Mouse (Mus musculus) thymus, postnatal 36 days (tissue): ENCODE measurements at regions not wholly inside any gene's neighbourhood (a gene's known extent, or its start where the extent isn't known, plus 50 kb on each side); places are given as distances from the start of the nearest gene placed in this dataset.

Source experiments
- DNase-seq, 2 experiments: peaks; one replicate each; pipeline ENCODE4 v3.0.0; 2022; ENCODE audit warnings: mixed read lengths in 2 of 2

DNA sequence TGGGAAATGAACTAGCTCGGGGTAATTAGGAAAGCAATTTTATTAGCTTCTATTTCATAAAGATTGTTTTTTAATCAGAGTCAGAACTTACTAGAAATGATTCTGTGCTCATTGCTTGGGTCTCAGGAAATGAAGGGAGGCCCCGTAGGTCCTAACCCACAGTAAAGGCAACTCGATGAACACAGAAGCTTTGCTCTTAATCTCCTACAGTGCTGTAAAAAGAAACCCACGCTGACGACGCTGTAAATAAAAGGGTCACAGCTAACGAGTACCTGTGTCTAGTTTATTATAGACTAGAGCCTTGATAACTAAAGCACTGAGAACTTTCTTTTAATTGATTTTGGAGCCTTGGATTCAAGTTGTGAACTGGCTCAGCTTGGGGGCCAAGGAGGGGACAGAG lies 618.7 kb downstream of the Bcl11a start:
- DNase-seq = no peak

DNA sequence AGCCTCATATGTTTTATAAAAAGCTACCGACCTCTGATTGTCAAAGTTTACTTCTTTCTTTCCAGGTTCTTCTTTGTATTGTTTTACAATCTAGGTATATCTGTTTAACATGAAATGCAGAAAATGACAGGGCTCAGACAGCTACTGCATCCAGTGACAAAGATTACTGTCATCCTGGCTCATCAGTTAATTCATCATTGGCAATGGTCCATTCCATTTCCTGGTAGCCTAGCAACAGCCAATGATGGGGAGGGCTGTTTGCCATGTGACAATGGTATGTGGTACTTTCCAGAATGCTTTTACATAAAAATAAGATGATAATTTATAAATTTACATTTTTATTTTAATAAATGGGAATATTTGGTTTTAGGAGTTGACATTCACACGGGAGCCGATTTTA lies 630.9 kb downstream of the Bcl11a start:
- DNase-seq = no peak

DNA sequence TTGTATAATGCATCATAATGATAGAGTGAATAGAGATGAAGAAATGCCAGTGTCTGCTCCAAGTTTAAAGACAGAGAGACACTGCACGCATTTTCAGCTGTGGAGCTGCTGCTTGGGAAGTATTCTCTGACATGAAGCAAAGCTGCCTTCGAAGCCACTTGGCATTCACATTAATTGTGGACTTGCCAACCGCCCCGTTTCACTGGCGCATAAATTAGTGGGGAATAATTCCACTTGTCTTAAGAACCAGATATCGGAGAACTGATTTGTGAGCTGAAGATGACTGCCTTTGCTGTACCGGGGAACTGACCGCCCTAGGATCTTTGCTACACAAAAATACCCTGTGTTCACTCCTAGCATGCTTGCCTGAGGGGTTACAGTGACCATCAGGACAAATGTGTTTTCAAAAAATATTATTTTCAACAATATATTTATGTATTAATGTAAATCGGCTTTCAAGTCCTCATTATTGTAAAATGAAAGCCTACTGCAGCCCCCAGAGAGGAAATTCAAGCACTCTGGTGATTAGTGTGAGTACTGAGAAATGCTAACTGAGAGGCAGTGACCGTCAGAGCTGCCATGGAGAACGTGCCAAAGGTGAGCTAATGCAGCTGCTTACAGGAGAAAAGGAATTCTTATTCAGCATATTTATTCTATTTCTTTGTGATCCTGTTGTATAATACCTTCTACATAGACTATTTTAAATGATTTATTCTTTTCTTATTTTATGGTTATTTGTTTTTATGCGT lies 638.9 kb downstream of the Bcl11a start:
- no peak for DNase-seq

DNA sequence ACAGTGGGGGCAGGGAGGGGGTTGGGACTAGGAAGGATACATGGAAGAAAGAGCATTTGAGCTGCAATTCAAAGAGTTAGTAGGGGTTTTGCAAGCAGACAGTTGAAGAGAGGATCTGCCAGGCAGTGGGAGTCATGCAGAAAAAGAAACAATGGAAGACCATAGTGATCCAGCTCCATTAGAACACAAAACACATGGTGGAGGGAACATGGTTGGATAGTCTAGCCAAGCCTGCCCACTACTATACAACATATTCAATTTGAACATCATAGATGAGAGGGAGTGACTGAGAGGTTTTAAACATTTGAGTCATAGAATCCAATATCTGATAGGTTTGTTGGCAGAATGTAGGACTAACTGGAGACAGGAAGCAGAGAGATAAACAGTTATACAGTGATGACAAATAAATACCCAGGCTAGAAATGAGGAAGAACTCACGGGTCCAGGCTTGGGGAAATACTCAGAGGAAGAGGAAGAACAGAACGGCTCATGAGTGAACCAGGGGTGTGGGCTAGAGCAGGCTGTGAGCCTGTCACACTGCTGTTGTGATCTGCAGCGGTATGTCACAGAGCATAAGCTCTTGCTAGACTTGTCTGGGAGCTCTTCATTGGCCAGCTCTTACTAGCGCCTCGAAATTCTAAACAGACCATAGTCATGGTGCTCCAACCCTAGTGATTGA lies 646.5 kb downstream of the Bcl11a start:
- no peak for DNase-seq

DNA sequence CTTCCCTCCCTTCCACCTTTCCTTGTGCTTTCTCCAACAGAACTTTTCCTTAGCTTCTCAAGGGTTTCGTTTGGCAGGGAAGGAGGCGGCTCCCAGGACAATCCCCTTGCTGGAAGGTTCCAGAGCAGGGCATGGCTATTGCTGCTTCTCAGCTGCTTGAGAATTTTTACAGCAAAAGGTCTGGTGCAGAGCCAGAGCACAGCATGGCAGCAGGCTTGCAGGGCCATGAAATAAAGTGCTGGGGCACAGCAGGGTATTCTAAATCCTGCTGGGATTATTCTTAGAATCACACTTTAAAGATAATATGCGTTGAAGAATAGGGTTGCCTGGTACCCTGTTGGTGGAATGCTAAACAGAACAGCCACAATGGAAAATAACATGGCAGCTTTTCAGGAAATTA lies 648.5 kb downstream of the Bcl11a start:
- no peak for DNase-seq

DNA sequence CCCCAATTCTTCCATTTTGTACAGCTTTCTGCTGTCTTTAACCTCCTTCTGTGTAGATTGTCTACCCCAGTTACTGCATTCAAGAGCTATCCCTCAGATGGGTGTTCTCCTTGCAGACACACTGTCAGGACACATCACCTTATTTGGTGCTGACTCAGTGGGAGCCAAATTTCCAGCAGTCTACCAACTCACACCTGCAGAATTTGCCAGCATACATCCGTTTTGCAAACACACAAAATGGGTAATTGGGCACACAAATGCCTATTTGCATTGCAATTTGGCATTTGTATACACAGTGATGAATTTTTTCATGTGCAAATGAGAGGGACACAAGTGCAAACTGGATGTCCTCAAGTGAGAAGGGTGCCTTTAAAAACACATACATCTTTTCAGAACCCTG lies 649.5 kb downstream of the Bcl11a start:
- no peak for DNase-seq

DNA sequence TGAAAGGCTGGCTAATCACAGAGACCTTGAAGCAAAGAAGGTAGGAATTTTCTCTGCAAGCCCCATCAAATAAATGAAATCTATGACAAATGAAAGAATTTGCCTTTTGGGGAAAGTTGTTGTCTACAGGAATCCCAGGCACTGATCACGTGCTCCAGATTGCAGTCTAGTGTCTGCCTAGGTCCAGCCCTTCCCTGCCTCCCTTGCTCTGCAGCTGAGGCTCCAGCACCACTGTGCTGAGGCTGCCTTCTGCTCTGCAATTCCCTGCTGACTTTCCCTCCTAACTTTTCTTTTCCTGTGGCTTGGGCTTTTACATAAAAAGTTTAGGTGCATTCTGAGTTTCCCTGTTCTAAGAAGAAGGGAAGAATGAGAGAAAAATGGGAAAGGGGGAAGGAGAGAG lies 653.6 kb downstream of the Bcl11a start:
- DNase-seq = no peak

DNA sequence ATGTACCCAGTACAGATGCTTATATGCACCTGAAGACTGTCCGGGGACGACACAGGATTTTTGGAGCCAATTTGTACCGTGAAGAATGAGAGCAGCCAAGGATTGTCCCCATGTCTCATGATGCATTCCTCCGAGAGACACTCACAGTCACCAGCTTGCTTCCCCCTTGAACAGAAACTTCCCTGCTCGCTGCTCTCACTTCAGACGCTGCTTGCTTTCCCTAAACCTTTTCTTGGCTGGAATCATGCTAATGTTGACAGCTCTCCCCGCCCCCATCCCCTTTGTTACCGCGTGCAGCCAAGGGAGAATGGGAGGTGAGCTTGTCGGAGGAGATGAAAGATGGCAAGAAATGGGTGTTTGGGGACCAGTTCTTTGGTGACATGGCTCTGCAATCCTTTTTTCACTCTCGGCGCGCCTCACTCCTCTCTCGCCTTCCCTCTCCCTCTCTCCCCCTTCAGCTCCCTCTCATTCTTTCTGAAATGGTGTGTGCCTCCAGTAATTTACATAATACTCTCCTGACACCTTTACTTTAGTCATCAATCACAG lies 661.9 kb downstream of the Bcl11a start:
- DNase-seq = no peak

DNA sequence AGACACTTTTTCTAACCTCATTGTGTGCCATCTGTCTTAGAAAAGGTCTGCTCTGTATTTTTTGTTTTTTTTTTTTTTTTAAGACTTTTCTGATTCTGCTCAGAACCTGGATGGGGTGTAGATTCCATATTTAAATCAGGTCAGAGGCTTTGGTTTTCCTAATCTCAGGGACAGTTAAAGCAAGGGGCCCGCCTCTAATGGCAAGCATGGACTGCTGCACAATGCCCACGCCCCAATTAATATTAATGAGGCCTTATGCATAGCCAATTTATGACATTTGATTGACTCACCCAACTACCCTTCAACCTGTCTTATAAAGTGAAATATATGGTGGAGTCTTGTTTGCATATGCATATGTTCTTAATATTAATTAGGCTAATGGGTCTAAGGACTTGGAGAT lies 662.6 kb downstream of the Bcl11a start:
- no peak for DNase-seq

DNA sequence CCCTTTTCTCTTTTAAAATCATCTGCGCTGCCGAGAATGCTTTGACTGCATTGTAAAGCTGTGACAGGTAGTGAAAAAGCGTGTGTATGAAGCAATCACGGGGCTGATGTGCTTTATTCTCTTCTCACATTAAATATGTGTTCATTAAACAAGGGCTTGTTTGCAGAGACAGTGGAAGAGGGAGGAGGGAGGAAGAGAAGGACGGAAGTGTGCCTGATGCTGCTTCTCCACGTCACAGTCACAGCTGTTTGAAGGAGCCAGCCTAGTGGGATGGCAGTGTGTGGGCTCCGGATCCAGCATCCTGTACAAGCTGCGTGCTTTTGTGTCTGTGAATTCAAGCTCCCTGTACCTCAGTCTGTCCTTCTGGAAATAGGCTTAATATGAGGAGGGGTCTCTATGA lies 664.7 kb downstream of the Bcl11a start:
- no peak for DNase-seq

DNA sequence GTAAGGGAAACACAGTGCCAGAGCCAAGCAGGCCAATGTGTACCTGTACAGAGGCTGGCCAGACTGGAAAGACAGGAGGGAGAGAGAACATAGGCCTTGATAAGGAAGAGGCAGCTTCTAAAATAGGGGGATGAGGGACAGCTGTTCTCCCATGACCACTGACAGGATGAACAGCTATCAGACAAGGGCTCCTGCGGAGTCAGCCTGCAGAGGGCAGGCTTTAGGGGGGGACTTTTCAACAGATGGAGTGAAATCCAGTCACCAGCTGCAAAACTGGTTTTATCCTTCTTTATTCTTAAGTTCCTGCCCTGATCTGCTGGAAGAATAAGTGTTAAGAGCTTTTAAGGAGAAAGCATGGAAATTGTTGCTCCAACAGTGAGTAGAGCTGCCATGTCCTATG lies 665.6 kb downstream of the Bcl11a start:
- DNase-seq = no peak

DNA sequence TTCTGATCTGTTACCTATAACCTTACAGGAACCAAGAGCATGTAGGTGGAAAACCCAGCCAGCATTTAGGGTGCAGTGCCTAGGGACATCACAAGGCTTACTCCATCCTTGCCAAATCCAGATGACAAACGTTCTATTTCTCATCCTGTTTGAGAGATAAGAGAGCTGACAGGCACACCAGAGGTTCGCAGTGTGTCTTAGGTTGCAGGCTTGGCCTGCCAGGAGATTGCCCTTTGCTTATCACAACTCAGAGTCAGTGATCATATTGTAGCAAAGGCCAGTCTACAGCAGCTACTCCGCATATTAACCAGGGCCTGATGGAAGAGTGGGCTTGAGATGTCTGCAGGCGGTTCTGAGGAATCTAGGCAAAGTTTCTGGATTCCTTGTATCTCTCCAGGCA lies 668.0 kb downstream of the Bcl11a start:
- no peak for DNase-seq

DNA sequence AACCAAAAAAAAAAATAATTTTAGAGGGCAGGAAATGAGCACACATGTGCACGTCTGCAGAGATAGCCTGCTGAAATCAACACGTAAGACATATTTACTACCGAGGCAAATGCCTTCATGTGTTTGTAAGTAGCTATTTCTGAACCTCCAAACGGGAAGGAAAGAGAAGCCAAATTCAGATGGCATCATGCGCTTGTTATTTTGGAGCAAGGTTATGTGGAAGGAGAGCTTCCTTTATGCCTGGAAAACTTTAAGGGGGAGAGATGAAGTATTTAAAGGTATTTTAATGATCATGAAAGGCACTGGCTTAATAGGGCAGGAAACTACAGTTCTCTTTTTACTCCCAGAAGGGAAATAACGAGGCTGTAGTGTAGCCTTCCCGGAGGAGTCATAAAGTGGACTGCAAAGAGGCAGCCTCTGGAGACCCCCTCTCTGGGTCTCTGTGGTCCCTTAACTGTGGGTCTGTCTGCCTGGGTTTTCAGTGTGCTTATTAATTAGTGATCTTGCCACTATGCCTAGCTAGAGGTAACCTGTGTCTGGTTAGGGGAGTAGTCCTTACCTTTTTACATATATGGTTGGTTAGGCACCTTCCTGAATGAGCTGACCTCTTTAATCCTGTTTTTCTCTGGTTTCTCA lies 672.4 kb downstream of the Bcl11a start:
- no peak for DNase-seq

DNA sequence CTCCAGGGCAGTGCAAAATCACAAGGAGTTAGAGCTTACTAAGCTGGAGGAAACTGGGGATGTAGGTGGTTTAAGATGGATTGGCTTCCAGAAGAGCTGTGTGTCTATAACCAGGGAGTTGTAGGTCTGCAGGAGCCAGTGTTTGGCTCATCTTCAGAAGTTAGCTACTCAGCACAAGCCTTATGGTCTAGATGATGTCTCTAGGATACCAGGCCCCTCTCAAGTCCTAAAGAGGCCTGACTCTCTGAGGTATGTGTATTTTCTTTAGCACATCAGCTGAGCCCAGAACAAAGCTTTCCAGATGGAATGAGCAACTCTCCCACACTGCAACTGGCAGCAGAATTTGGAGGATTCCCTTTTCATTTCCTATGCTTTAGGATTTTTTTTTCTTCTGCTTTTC lies 680.3 kb downstream of the Bcl11a start:
- no peak for DNase-seq

DNA sequence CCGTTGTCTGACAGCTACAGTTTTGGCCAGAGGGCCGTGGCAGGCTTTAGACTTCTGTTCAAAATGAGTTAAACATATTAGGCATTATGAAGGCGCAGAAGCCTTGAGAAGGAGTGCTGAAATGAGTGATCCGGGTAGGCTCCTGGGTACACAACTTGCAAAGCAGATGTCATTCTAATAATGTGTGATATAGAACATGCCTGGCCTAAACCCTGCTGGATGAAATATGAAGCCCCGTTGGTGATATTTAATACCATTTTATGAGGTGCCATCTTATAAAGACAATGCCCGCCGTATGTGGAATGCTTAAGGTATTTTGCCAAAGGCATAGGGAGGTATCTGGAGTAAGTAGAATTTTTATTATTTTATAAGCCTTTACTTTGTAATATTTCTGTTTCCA lies 705.6 kb downstream of the Bcl11a start:
- DNase-seq = no peak

DNA sequence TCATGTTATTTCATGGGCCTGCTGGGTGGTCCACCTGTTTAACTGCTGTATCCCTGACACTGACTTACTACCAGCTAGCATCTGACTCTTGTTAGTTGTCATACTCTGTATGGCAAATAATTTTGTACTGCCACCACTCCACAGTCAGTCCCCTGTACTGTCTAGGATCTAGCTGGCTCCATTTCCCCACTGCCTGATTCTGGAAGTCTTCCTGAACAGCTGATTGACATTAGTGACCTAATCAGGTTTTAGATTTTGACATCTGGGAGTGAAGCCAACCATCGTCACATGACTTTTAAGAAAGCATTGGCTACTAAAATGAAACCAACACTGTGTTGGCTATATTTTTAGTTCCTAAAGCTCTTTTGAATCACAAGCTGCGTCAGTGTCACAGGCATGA lies 711.3 kb downstream of the Bcl11a start:
- DNase-seq = no peak

DNA sequence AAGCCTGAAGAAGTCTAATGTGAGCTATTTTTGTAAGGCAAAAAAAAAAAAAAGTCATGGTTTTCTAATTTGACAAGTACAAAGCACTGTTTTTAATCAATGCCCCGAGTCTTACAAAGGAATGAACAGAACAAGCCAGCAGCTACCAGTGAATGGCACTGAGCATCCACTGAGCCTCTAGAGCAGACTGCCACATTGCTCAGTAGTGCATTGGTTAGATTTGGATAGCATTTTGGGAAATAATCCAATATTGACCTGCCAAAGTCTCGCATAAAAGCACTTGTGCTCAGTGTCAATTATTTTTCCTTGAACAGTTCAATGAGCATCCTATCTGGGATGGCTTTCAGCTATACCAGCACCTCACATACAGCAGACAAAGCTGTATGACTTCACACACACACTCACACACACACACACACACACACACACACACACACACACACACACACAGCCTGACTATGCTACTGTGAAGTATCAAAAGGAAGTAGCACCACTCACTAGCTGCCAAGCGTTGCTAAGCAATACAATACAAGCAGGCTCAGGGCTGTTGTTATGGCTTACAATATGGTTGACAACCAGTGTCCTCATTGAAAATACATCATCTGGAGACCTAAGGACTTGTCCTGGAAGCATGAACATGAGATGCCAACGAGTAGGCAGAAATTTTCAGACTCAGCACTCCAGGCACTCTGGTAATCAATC lies 717.8 kb downstream of the Bcl11a start:
- DNase-seq = no peak

DNA sequence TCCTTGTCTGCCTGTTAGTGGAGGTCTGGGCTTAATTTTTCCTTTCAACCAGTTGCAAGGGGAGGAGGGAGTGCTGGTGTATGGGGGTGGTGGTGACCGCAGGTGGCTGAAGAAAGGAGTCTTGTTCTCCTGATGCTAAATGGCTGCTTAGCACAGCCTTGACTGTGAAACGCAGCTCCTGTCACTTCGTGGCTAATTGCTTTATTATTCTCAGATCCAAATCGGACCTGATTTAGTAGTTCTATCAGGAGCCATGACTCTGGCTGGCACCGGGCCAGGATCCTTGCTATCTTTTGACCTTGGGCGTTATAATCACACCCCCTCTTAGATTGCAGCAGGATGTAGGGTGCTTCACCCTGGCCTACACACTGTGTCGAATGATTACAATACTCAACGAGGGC lies 726.8 kb downstream of the Bcl11a start:
- DNase-seq = no peak

DNA sequence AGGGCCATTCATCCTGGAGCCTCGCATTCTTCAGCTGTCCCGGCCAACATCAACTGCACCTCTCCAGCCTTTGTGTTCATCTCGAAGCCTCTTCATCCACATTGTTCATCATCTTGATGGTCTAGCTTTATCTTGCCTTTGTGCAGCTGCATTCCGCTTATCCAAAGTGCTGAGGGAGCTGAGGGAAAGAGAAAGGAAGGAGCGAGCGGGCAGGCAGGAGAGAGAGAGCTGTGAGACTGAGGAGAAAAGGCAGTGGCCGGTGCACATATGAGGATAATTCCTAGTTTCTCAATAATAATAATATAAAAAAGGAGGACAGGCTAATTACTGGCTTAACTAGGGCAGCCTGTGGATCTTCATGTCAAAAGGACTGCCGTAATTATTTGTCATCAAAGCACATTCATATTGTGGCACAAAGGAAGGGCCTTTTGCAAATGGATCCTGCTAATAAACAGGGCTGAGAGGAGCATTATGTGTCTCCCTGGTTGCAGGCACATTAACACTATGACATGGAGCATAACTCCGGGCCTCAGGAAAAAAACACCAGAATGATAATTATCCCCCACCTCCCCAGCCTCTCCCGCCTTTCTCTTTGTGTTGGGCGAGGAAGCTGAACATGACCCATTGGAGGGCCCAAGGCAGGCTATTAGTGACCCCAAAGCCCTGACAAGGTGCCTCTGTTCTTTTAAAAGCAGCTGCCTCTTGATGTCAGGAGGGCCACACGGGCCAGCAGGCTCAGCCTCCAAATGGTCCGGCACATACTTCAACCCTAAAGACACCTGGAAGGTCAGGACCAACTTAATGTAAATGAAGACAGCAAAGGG lies 751.9 kb downstream of the Bcl11a start:
- no peak for DNase-seq

DNA sequence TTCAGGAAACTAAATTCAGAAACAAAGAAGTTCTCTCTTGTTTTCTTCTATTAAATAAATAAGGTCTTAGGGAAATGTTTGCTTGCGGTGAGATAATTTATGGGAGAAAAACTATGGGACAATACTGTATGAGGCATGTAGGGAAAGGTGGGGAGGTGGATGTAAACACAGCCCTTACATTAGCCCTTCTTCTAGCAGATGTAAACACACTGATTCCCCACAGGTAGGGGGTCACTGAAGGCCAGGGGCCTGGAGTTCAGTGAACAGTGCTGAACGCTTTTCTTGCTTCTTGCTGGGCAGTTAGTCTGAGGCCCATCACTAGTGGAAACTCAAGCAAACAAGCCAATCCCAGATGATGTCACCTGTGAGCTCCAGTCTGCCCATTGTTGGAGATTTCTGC lies 752.6 kb downstream of the Bcl11a start:
- DNase-seq = no peak

DNA sequence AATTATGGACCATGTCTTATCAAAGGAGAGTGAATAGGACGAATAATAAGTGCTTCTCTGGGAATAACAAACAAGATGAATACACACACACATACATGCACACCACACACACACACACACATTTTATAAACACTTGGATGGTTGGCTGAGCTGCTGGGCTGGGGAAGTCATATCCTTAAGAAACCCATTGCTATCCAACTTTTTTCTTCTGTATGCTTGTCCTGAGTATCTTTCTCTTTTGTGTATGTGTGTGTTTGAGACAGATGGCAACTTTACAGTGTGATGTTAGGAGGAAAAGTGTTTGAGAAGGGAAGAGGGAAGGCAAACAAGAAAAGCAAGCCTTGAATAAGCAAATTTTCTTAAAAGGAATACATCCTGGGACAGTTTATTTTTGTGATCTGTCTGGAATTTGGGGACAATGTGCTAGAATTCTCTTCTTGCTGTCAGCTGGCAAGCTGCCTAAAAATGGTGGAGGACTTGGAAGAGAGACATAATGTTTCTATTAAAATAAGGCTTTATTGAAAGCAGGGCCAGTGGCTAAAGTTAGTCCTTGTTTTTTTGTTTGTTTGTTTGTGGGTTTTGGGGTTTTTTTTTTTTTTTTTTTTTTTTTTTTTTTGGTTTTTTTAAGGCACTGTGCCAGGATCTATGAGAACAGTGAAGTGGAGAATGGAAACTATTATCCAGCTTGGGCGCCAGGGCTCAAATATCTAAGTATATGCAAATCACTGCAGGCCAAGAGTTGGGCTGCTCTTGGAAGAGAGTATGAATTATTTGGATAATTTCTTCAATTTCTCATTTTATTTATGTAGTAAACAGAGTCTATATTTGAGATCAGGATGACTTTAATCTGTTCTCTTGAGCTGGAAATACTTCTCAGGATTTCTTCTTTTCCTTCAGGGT lies 766.2 kb downstream of the Bcl11a start:
- no peak for DNase-seq
